Mouse (Mus musculus): ENCODE data around the gene Pcmt1. TPM values are rescaled to one million over a fixed set of nuclear protein-coding genes. Genes with fewer than 3 reads are reported as not detected.
A peak's percentile ranks its signal among the peaks of the same experiment; 100 is the strongest.
"Not testable (repeated sequence)": the region's sequence is repeated elsewhere in the genome, so short reads cannot be mapped to it uniquely, and the experiment has no call there.

The Pcmt1 gene
- polyA plus RNA-seq, 1 experiment from 2014 or later = 143 TPM

GRCm38 (mm10) chr10:7629092-7629491 lies 51.8 kb downstream of the Pcmt1 start:
- H3K36me3 ChIP-seq (ENCODE audit: control insufficient read depth, insufficient read depth) = peaks cover 9% of the 10 kb centered on the region; the same call in 1 of the 2 replicates
- H3K27me3 ChIP-seq (ENCODE audit: control insufficient read depth, insufficient read depth, low read length) = no peaks in the 10 kb centered on the region
- ATAC-seq (replicated peaks; ENCODE audit: extremely low read depth, insufficient read depth, low FRiP score) = no peak
- no peak overlapping the region for H3K27ac ChIP-seq (ENCODE audit: low read length)
- no peaks in the 10 kb centered on the region for H3K9me3 ChIP-seq (replicated peaks; ENCODE audit: control insufficient read depth, low read length)
- no peak overlapping the region for H3K4me2 ChIP-seq (ENCODE audit: low read depth, low read length)
- H3K4me1 ChIP-seq (ENCODE audit: control insufficient read depth, insufficient read depth, low read length) = peaks cover 31% of the 10 kb centered on the region
- H3K9ac ChIP-seq (ENCODE audit: low read length) = no peak overlapping the region
- no peak overlapping the region for H3K4me3 ChIP-seq (ENCODE audit: low read length)
- WGBS = 43% methylated on average over 4 of the region's 4 CpGs

- peaks cover 26% of the 10 kb centered on the region for H3K4me1 ChIP-seq (ENCODE audit: control insufficient read depth, insufficient read depth, low read length)
- no peak overlapping the region for H3K27ac ChIP-seq (ENCODE audit: low read length)
Observed at GRCm38 (mm10) chr10:7623861-7624518, 56.9 kb downstream of the Pcmt1 start.

GRCm38 (mm10) chr10:7622378-7622777 lies 58.6 kb downstream of the Pcmt1 start:
- peak overlapping the region; percentile 54 for H3K27ac ChIP-seq (ENCODE audit: low read length)
- no peak overlapping the region for H3K4me3 ChIP-seq (ENCODE audit: low read length)
- no peaks in the 10 kb centered on the region for H3K36me3 ChIP-seq (ENCODE audit: control insufficient read depth, insufficient read depth)
- no peak overlapping the region for H3K9ac ChIP-seq (ENCODE audit: low read length)
- H3K4me1 ChIP-seq (ENCODE audit: control insufficient read depth, insufficient read depth, low read length) = peaks cover 18% of the 10 kb centered on the region
- peak; percentile 79 for ATAC-seq (replicated peaks; ENCODE audit: extremely low read depth, insufficient read depth, low FRiP score)
- H3K4me2 ChIP-seq (ENCODE audit: low read depth, low read length) = peak overlapping the region; percentile 39
- no peaks in the 10 kb centered on the region for H3K9me3 ChIP-seq (replicated peaks; ENCODE audit: control insufficient read depth, low read length)
- no peaks in the 10 kb centered on the region for H3K27me3 ChIP-seq (ENCODE audit: control insufficient read depth, insufficient read depth, low read length)
- 52% methylated on average over 3 of the region's 3 CpGs for WGBS

More at GRCm38 (mm10) chr10:7623861-7624518, 56.9 kb downstream of the Pcmt1 start:
- H3K9ac ChIP-seq (ENCODE audit: low read length) = no peak overlapping the region
- H3K27me3 ChIP-seq (ENCODE audit: control insufficient read depth, insufficient read depth, low read length) = no peaks in the 10 kb centered on the region
- no peak overlapping the region for H3K4me2 ChIP-seq (ENCODE audit: low read depth, low read length)
- H3K36me3 ChIP-seq (ENCODE audit: control insufficient read depth, insufficient read depth) = no peaks in the 10 kb centered on the region
- H3K4me3 ChIP-seq (ENCODE audit: low read length) = no peak overlapping the region
- ATAC-seq (replicated peaks; ENCODE audit: extremely low read depth, insufficient read depth, low FRiP score) = no peak
- H3K9me3 ChIP-seq (replicated peaks; ENCODE audit: control insufficient read depth, low read length) = no peaks in the 10 kb centered on the region
- WGBS = 71% methylated on average over 3 of the region's 3 CpGs

- no peaks in the 10 kb centered on the region for H3K36me3 ChIP-seq (ENCODE audit: control insufficient read depth, insufficient read depth)
- ATAC-seq (replicated peaks; ENCODE audit: extremely low read depth, insufficient read depth, low FRiP score) = no peak
- no peak overlapping the region for H3K9ac ChIP-seq (ENCODE audit: low read length)
- no peaks in the 10 kb centered on the region for H3K9me3 ChIP-seq (replicated peaks; ENCODE audit: control insufficient read depth, low read length)
- 72% methylated on average over 5 of the region's 5 CpGs for WGBS
- peaks cover 14% of the 10 kb centered on the region for H3K4me1 ChIP-seq (ENCODE audit: control insufficient read depth, insufficient read depth, low read length)
- H3K27ac ChIP-seq (ENCODE audit: low read length) = no peak overlapping the region
- H3K27me3 ChIP-seq (ENCODE audit: control insufficient read depth, insufficient read depth, low read length) = no peaks in the 10 kb centered on the region
- no peak overlapping the region for H3K4me3 ChIP-seq (ENCODE audit: low read length)
- H3K4me2 ChIP-seq (ENCODE audit: low read depth, low read length) = no peak overlapping the region
Observed at GRCm38 (mm10) chr10:7620723-7621122, 60.2 kb downstream of the Pcmt1 start.

- Histone ChIP-seq H3K27ac (ENCODE audit: low read length) (no peak overlapping the region), H3K27me3 (ENCODE audit: control insufficient read depth, insufficient read depth, low read length) (no peaks in the 10 kb centered on the region), H3K4me1 (ENCODE audit: control insufficient read depth, insufficient read depth, low read length) (peaks cover 14% of the 10 kb centered on the region), H3K9me3 (replicated peaks; ENCODE audit: control insufficient read depth, low read length) (peaks cover under 1% of the 10 kb centered on the region), H3K36me3 (ENCODE audit: control insufficient read depth, insufficient read depth) (no peaks in the 10 kb centered on the region), H3K4me3 (ENCODE audit: low read length) (no peak overlapping the region), H3K9ac (ENCODE audit: low read length) (no peak overlapping the region), H3K4me2 (ENCODE audit: low read depth, low read length) (no peak overlapping the region)
- 94% methylated on average over 5 of the region's 5 CpGs for WGBS
- no peak for ATAC-seq (replicated peaks; ENCODE audit: extremely low read depth, insufficient read depth, low FRiP score)
Observed at GRCm38 (mm10) chr10:7619821-7620241, 61.1 kb downstream of the Pcmt1 start.

GRCm38 (mm10) chr10:7617556-7617955 lies 63.4 kb downstream of the Pcmt1 start:
- H3K27ac ChIP-seq (ENCODE audit: low read length); H3K4me3 ChIP-seq (ENCODE audit: low read length): not testable (repeated sequence)
- WGBS = 74% methylated on average over 3 of the region's 3 CpGs

GRCm38 (mm10) chr10:7617146-7617545 lies 63.8 kb downstream of the Pcmt1 start:
- H3K27me3 ChIP-seq (ENCODE audit: control insufficient read depth, insufficient read depth, low read length); H3K9me3 ChIP-seq (replicated peaks; ENCODE audit: control insufficient read depth, low read length); H3K36me3 ChIP-seq (ENCODE audit: control insufficient read depth, insufficient read depth); H3K9ac ChIP-seq (ENCODE audit: low read length); H3K27ac ChIP-seq (ENCODE audit: low read length); H3K4me1 ChIP-seq (ENCODE audit: control insufficient read depth, insufficient read depth, low read length); H3K4me3 ChIP-seq (ENCODE audit: low read length); ATAC-seq (replicated peaks; ENCODE audit: extremely low read depth, insufficient read depth, low FRiP score); H3K4me2 ChIP-seq (ENCODE audit: low read depth, low read length): not testable (repeated sequence)
- 92% methylated on average over 9 of the region's 11 CpGs for WGBS

More at GRCm38 (mm10) chr10:7617556-7617955, 63.4 kb downstream of the Pcmt1 start:
- H3K4me1 ChIP-seq (ENCODE audit: control insufficient read depth, insufficient read depth, low read length); H3K9ac ChIP-seq (ENCODE audit: low read length); H3K9me3 ChIP-seq (replicated peaks; ENCODE audit: control insufficient read depth, low read length); H3K27me3 ChIP-seq (ENCODE audit: control insufficient read depth, insufficient read depth, low read length); ATAC-seq (replicated peaks; ENCODE audit: extremely low read depth, insufficient read depth, low FRiP score); H3K36me3 ChIP-seq (ENCODE audit: control insufficient read depth, insufficient read depth); H3K4me2 ChIP-seq (ENCODE audit: low read depth, low read length): not testable (repeated sequence)

GRCm38 (mm10) chr10:7614834-7615233 lies 66.1 kb downstream of the Pcmt1 start:
- Histone ChIP-seq H3K9me3 (replicated peaks; ENCODE audit: control insufficient read depth, low read length) (peaks cover 4% of the 10 kb centered on the region), H3K27ac (ENCODE audit: low read length) (no peak overlapping the region), H3K27me3 (ENCODE audit: control insufficient read depth, insufficient read depth, low read length) (no peaks in the 10 kb centered on the region), H3K9ac (ENCODE audit: low read length) (no peak overlapping the region), H3K4me1 (ENCODE audit: control insufficient read depth, insufficient read depth, low read length) (no peaks in the 10 kb centered on the region), H3K4me3 (ENCODE audit: low read length) (no peak overlapping the region), H3K4me2 (ENCODE audit: low read depth, low read length) (no peak overlapping the region), H3K36me3 (ENCODE audit: control insufficient read depth, insufficient read depth) (no peaks in the 10 kb centered on the region)
- ATAC-seq (replicated peaks; ENCODE audit: extremely low read depth, insufficient read depth, low FRiP score) = no peak
- 88% methylated on average over 8 of the region's 8 CpGs for WGBS

GRCm38 (mm10) chr10:7612210-7612609 lies 68.7 kb downstream of the Pcmt1 start:
- H3K27me3 ChIP-seq (ENCODE audit: control insufficient read depth, insufficient read depth, low read length); ATAC-seq (replicated peaks; ENCODE audit: extremely low read depth, insufficient read depth, low FRiP score); H3K27ac ChIP-seq (ENCODE audit: low read length); H3K4me2 ChIP-seq (ENCODE audit: low read depth, low read length); H3K4me1 ChIP-seq (ENCODE audit: control insufficient read depth, insufficient read depth, low read length); H3K36me3 ChIP-seq (ENCODE audit: control insufficient read depth, insufficient read depth); H3K4me3 ChIP-seq (ENCODE audit: low read length); H3K9ac ChIP-seq (ENCODE audit: low read length); H3K9me3 ChIP-seq (replicated peaks; ENCODE audit: control insufficient read depth, low read length): not testable (repeated sequence)

Data from heart, embryonic 16.5 days (tissue).